Mouse (Mus musculus) cerebellum, adult 2 months (tissue): ENCODE measurements around the gene Calu. TPM values are rescaled to one million over a fixed set of nuclear protein-coding genes. Genes with fewer than 3 reads are reported as not detected.

ENCODE experiments used
- DNase-seq, 2 experiments: peaks; one replicate each; pipeline ENCODE4 v3.0.0; 2021
- H3K27ac ChIP-seq: fragments of 200-500 bp; 2 replicates; pipeline ENCODE4 v1.5.1; 2012; ENCODE audit warnings: low read length, control low read depth, inconsistent platforms; ENCODE audit not compliant: insufficient read depth
- H3K27me3 ChIP-seq: fragments of 200-500 bp; 2 replicates; pipeline ENCODE4 v1.6.1; 2012; ENCODE audit warnings: inconsistent platforms, mild to moderate bottlenecking, low read length, moderate library complexity; ENCODE audit not compliant: control insufficient read depth, insufficient read depth
- H3K4me1 ChIP-seq: fragments of 200-500 bp; 2 replicates; pipeline ENCODE4 v1.6.1; 2011; ENCODE audit warnings: low read length; ENCODE audit not compliant: control insufficient read depth, insufficient read depth
- H3K4me3 ChIP-seq: fragments of 200-500 bp; replicated peaks from 2 replicates; pipeline ENCODE3; 2011; ENCODE audit warnings: mild to moderate bottlenecking, low read depth, low read length, control low read depth; ENCODE audit not compliant: insufficient read depth
- CTCF ChIP-seq: fragments of 200-500 bp; IDR thresholded peaks from 2 replicates; pipeline ENCODE4 v1.5.1; 2011; ENCODE audit warnings: low read depth, mild to moderate bottlenecking, control low read depth, low read length, moderate library complexity, borderline replicate concordance; ENCODE audit not compliant: insufficient read depth
- POLR2A ChIP-seq: fragments of 200-500 bp; IDR thresholded peaks from 2 replicates; pipeline ENCODE4 v1.6.1; 2011; ENCODE audit warnings: low read length, control low read depth, borderline replicate concordance; ENCODE audit not compliant: insufficient read depth
- WGBS: fragments of 180-500 bp; shearing (Covaris S2); methylation state at CpG from one replicate; pipeline ENCODE4 v1.1.7; 2018; 5-methylcytosine and 5-hydroxymethylcytosine counted together
- polyA plus RNA-seq: library from polyadenylated mRNA; depleted of rRNA; stranded (reverse); fragments of >200 nt; gene quantifications from 2 replicates; pipeline ENCODE4 v1.2.3, GENCODE M21; 2012; rRNA removed

The Calu gene
- 68.0 and 68.6 TPM in 2 replicates for polyA plus RNA-seq

DNA sequence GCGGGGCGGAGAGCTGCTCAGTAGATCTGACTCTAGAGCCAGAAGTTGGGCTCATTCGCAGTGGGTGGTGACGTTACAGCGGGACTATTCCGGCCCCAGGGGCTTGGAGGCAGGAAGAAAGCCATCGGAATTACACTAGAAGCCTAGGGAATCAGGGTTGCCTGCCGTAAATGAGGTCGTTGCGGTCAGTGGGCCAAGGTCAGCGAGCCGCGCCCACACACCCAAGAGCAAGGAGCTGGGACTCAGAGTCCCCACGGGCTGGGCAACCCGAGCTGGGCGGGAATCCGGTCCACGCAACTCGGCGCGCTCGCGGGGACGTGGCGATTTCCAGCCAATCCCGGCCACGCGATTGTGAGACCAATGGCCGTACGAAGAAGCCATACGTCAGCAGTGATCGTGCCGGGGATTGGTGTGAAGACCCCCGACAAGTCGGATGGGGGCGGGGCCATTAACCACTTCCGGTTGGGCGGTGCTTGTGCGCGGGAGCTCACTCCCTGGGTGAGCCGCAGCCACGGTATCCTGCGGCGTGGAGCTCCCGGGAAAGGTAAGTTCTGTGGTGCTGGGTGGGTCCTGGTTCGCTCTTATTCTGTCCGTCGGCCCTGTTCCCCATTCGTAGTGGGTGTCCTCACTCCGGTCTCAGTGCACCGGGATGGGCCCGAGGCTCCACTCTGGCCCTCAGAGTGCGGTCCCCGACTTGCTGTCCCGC, at the start of gene Calu:
Gene Calu, plus strand, starts transcription at position 405 of the 706 bp plus-strand sequence.
- under 1% methylated on average over 55 of the region's 55 CpGs for WGBS
- no peaks in the 10 kb centered on the region; the same call in none of the 2 replicates for H3K4me1 ChIP-seq
- peak; percentile 93 for TF ChIP-seq POLR2A
- no peak for TF ChIP-seq CTCF

DNA sequence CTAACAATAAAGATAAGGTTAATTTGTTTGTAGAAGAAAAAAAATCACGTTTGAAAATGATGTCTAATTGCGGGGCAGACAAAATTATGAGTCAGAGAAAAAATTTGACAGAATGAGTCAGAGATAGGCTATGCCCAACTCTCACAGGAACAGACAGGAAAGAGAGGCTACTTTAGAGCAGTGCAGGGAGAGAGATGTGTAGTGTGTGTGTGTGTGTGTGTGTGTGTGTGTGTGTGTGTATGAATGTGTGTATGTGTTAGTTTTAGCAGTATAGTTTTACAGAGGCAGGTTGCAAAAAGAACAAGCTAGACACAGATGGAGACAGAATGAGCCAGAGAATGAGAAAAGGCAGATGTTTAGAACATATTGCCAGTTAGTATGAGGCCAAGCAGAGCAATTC, 48.8 kb upstream of the Calu start:
- Histone ChIP-seq H3K27ac (no peak overlapping the region), H3K27me3 (no peaks in the 10 kb centered on the region), H3K4me3 (no peak overlapping the region), H3K4me1 (no peaks in the 10 kb centered on the region)
- TF ChIP-seq POLR2A = no peak
- TF ChIP-seq CTCF = no peak
- DNase-seq = no peak
- 72% methylated on average over 2 of the region's 2 CpGs for WGBS

More for the DNA sequence above, at the start of gene Calu:
- peak within 1 kb of the TSS; percentile 67 for H3K27ac ChIP-seq
- no peaks in the 10 kb centered on the region for H3K27me3 ChIP-seq
- peak; percentile 99 for DNase-seq
- peak within 1 kb of the TSS; percentile 85 for H3K4me3 ChIP-seq

DNA sequence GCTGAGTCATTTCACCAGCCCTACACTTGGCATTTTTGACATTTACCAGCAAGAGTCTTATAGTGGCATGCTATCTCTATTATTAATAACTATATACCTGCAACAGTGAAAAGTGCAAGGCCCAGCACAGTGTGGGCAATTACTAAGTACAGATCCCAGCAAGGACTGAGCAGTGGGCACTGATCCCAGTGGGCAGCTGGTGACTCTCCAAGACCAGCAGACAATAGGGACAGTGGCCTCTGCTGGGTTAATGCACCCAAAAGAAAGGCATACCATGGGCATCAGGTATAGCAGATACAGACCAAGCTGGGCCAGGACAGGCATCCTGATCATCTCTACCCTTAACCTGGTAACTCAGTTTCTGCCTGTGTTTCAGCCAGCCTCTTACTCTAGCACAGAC, 44.6 kb upstream of the Calu start:
- no peak for DNase-seq
- H3K27ac ChIP-seq = no peak overlapping the region
- no peaks in the 10 kb centered on the region for H3K27me3 ChIP-seq
- TF ChIP-seq CTCF (no peak), POLR2A (no peak)
- no peaks in the 10 kb centered on the region for H3K4me1 ChIP-seq
- H3K4me3 ChIP-seq = no peak overlapping the region

DNA sequence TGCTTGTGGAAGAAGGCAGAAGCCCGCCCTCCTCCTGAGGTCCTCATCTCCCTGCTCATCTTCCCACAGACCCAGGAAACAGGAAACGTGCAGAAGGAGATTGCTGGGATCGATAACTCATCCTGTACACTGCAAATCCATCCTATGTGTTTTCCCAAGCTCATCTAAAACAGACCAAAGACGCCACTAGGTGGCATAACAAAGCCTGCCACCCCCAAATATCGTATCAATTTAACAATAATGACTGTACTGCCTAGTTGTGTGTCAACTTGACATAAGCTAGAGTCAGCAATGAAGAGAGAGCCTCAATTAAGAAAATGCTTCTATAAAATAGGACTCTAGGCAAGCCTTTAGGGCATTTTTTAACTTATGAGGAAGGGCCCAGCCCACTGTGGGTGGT, 44.1 kb upstream of the Calu start:
- no peak overlapping the region for H3K4me3 ChIP-seq
- no peak for DNase-seq
- H3K27ac ChIP-seq = no peak overlapping the region
- 19% methylated on average over 5 of the region's 5 CpGs for WGBS
- H3K27me3 ChIP-seq = no peaks in the 10 kb centered on the region
- TF ChIP-seq POLR2A (no peak), CTCF (no peak)
- no peaks in the 10 kb centered on the region for H3K4me1 ChIP-seq

DNA sequence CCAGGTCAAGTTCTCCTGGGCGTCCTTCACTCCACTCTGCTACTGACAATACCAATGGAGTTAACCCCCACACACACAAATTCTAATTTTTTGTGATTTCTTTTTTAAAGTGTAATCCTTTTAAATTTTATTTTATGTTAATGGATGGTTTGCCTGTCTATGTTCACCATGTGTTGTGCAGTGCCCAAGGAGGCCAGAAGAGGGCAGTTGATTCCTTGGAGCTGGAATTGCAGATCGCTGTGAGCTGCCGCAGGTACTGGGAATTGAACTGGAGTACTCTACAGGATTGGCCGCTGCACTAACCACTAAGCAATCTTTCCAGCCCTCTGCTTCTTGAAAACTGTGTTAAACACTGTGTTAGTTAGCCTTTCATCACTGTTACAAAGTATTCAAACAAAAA, 42.4 kb upstream of the Calu start:
- H3K27ac ChIP-seq = no peak overlapping the region
- no peaks in the 10 kb centered on the region for H3K4me1 ChIP-seq
- TF ChIP-seq CTCF = no peak
- TF ChIP-seq POLR2A = no peak
- no peak for DNase-seq
- WGBS = 88% methylated on average over 4 of the region's 4 CpGs
- no peaks in the 10 kb centered on the region for H3K27me3 ChIP-seq
- H3K4me3 ChIP-seq = no peak overlapping the region

DNA sequence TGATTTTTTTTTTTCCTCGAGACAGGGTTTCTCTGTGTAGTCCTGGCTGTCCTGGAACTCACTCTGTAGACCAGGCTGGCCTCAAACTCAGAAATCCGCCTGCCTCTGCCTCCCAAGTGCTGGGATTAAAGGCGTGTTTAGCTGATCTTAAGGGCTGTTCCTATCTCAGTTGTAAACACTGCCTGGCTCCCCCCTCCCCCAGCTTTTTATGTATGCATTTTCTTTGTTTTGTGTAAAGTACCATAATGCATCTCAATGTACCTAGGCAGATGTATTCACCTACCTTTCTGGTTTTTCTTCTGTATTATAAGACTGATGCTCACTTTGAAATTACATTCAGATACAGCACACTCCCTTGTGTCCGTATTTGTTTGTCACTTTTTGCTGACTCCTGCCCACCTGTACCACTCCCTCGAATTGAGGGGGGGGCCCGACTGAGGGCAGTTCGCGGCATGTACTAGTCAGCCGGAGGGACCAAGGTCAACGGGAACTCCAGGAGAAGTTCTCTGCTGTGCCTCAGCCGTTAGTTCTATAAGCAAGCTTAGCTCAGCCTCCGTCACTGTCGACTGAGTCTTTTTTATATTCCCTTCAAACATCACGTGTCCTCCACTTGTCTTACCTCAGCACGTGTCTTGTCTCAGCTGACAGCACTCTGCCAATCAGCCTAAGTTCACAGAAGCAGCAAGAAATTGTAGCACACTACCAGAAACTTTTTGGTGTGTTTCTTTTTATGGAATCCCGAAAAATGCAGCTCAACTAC, 38.8 kb upstream of the Calu start:
- no peak for DNase-seq
- Histone ChIP-seq H3K27ac (no peak overlapping the region), H3K4me3 (no peak overlapping the region), H3K27me3 (no peaks in the 10 kb centered on the region), H3K4me1 (no peaks in the 10 kb centered on the region)
- TF ChIP-seq POLR2A (no peak), CTCF (no peak)
- WGBS = 85% methylated on average over 16 of the region's 16 CpGs

DNA sequence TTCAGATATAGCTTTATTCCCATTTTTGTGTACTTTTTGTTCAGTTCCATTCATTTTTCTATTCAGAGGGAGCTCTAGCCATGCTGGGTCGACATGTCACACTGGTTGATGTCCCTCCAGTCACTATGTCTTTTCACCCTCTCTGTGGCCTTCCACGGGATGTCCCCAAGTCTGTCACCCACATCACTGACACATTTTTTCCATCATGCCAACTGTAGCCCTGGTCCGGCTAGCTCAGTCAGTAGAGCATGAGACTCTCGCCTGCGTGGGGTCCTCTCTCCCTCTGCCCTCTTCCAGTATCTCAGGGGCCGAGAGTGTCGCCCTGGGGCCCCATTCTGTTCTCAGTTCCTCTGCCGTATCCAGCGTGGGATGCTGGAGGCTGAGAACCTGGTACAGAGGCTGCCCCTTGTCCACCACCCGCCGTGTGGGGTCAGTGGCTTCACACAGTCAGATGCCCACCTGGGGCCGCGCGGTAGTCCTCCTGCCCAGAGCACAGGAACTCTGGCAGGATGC, 34.1 kb upstream of the Calu start:
- Histone ChIP-seq H3K4me3 (no peak overlapping the region), H3K27me3 (no peaks in the 10 kb centered on the region), H3K27ac (no peak overlapping the region), H3K4me1 (no peaks in the 10 kb centered on the region)
- no peak for DNase-seq
- WGBS = 59% methylated on average over 14 of the region's 14 CpGs
- TF ChIP-seq POLR2A (no peak), CTCF (no peak)

DNA sequence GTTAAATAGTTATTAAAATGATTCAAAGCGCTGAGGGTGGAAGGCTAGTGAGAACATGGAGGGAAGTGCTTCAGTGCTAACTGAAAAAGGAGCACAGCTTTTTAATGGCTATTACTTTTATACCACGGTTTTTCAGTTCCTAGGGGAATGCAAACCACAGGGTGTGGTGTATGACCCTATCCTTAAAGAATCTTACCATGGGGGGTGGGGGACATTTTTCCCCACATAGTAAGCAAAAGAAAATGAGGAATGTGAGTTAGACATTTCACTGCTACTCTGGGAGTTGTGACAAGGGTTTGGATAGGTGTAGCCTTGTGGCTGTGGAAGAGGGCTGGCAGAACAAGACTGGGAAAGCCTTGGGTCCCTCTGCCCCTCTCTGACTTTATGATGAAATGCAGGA, 30.6 kb upstream of the Calu start:
- Histone ChIP-seq H3K4me3 (no peak overlapping the region), H3K4me1 (no peaks in the 10 kb centered on the region), H3K27me3 (no peaks in the 10 kb centered on the region), H3K27ac (no peak overlapping the region)
- DNase-seq = no peak
- TF ChIP-seq CTCF (no peak), POLR2A (no peak)
- WGBS = 68% methylated on average over 2 of the region's 2 CpGs
